Mouse (Mus musculus): ENCODE measurements around the gene Inpp5a. TPM values are rescaled to one million over a fixed set of nuclear protein-coding genes. Genes with fewer than 3 reads are reported as not detected.

Inpp5a gene
- total and polyA plus RNA-seq, 2 experiments from 2014 or later = 43.4 to 65.2 TPM

- H3K4me3 ChIP-seq (ENCODE audit: low read depth, low read length) = no peak overlapping the region
- ATAC-seq (ENCODE audit: insufficient read depth, low read depth) = no peak
- 62% methylated on average over 9 of the region's 9 CpGs for WGBS
- TF ChIP-seq CTCF (IDR thresholded peaks at IDR 0.05; ENCODE audit: low read depth) (no peak), EP300 (IDR thresholded peaks at IDR 0.05; ENCODE audit: low read depth) (no peak)
- peaks cover 6% of the 10 kb centered on the region; the same call in 1 of the 2 replicates for H3K36me3 ChIP-seq (replicated peaks; ENCODE audit: control insufficient read depth, insufficient read depth, low read length)
- DNase-seq (ENCODE audit: low spot score) = no peak
- H3K27ac ChIP-seq (ENCODE audit: low read depth) = no peak overlapping the region
- H3K9me3 ChIP-seq (replicated peaks; ENCODE audit: control insufficient read depth, low read length) = no peaks in the 10 kb centered on the region
- H3K9ac ChIP-seq (replicated peaks; ENCODE audit: low read depth, low read length) = no peak overlapping the region
- no peaks in the 10 kb centered on the region for H3K4me1 ChIP-seq (ENCODE audit: control insufficient read depth, insufficient read depth)
- no peaks in the 10 kb centered on the region for H3K27me3 ChIP-seq (ENCODE audit: control insufficient read depth, insufficient read depth, low read length)
- H3K4me2 ChIP-seq (ENCODE audit: low read depth, low read length) = no peak overlapping the region
These were observed 117.9 kb downstream of the Inpp5a start for GRCm38 (mm10) chr7:139506677-139507412.

- DNase-seq (ENCODE audit: low spot score) (no peak), ATAC-seq (ENCODE audit: insufficient read depth, low read depth) (no peak)
- H3K27me3 ChIP-seq (ENCODE audit: control insufficient read depth, insufficient read depth, low read length) = no peaks in the 10 kb centered on the region
- H3K4me1 ChIP-seq (ENCODE audit: control insufficient read depth, insufficient read depth) = no peaks in the 10 kb centered on the region
- no peak overlapping the region for H3K9ac ChIP-seq (replicated peaks; ENCODE audit: low read depth, low read length)
- no peaks in the 10 kb centered on the region for H3K9me3 ChIP-seq (replicated peaks; ENCODE audit: control insufficient read depth, low read length)
- no peak overlapping the region for H3K27ac ChIP-seq (ENCODE audit: low read depth)
- 68% methylated on average over 4 of the region's 4 CpGs for WGBS
- H3K4me3 ChIP-seq (ENCODE audit: low read depth, low read length) = no peak overlapping the region
- peaks cover 17% of the 10 kb centered on the region for H3K36me3 ChIP-seq (replicated peaks; ENCODE audit: control insufficient read depth, insufficient read depth, low read length)
- H3K4me2 ChIP-seq (ENCODE audit: low read depth, low read length) = no peak overlapping the region
- TF ChIP-seq EP300 (IDR thresholded peaks at IDR 0.05; ENCODE audit: low read depth) (no peak), CTCF (IDR thresholded peaks at IDR 0.05; ENCODE audit: low read depth) (no peak)
These were observed 120.0 kb downstream of the Inpp5a start for GRCm38 (mm10) chr7:139508938-139509337.

- Histone ChIP-seq H3K9ac (replicated peaks; ENCODE audit: low read depth, low read length) (no peak overlapping the region), H3K27ac (ENCODE audit: low read depth) (peak overlapping the region; percentile 62), H3K9me3 (replicated peaks; ENCODE audit: control insufficient read depth, low read length) (no peaks in the 10 kb centered on the region), H3K4me3 (ENCODE audit: low read depth, low read length) (no peak overlapping the region), H3K27me3 (ENCODE audit: control insufficient read depth, insufficient read depth, low read length) (no peaks in the 10 kb centered on the region), H3K36me3 (replicated peaks; ENCODE audit: control insufficient read depth, insufficient read depth, low read length) (peaks cover 60% of the 10 kb centered on the region), H3K4me2 (ENCODE audit: low read depth, low read length) (no peak overlapping the region), H3K4me1 (ENCODE audit: control insufficient read depth, insufficient read depth) (peaks cover 7% of the 10 kb centered on the region; the same call in 1 of the 2 replicates)
- DNase-seq (ENCODE audit: low spot score) (peak; percentile 86), ATAC-seq (ENCODE audit: insufficient read depth, low read depth) (peak; percentile 95)
- TF ChIP-seq CTCF (IDR thresholded peaks at IDR 0.05; ENCODE audit: low read depth) (no peak), EP300 (IDR thresholded peaks at IDR 0.05; ENCODE audit: low read depth) (no peak)
- 52% methylated on average over 13 of the region's 13 CpGs for WGBS
These were observed 127.2 kb downstream of the Inpp5a start for GRCm38 (mm10) chr7:139515959-139516660.

GRCm38 (mm10) chr7:139516661-139517016, 127.7 kb downstream of the Inpp5a start:
- H3K9me3 ChIP-seq (replicated peaks; ENCODE audit: control insufficient read depth, low read length) = no peaks in the 10 kb centered on the region
- no peak overlapping the region for H3K4me2 ChIP-seq (ENCODE audit: low read depth, low read length)
- H3K36me3 ChIP-seq (replicated peaks; ENCODE audit: control insufficient read depth, insufficient read depth, low read length) = peaks cover 59% of the 10 kb centered on the region
- peaks cover 7% of the 10 kb centered on the region; the same call in 1 of the 2 replicates for H3K4me1 ChIP-seq (ENCODE audit: control insufficient read depth, insufficient read depth)
- H3K9ac ChIP-seq (replicated peaks; ENCODE audit: low read depth, low read length) = no peak overlapping the region
- DNase-seq (ENCODE audit: low spot score) (no peak), ATAC-seq (ENCODE audit: insufficient read depth, low read depth) (peak; percentile 63)
- H3K4me3 ChIP-seq (ENCODE audit: low read depth, low read length) = no peak overlapping the region
- 50% methylated on average over 5 of the region's 5 CpGs for WGBS
- peak overlapping the region; percentile 62 for H3K27ac ChIP-seq (ENCODE audit: low read depth)
- TF ChIP-seq CTCF (IDR thresholded peaks at IDR 0.05; ENCODE audit: low read depth) = no peak
- TF ChIP-seq EP300 (IDR thresholded peaks at IDR 0.05; ENCODE audit: low read depth) = no peak
- H3K27me3 ChIP-seq (ENCODE audit: control insufficient read depth, insufficient read depth, low read length) = no peaks in the 10 kb centered on the region

- ATAC-seq (ENCODE audit: insufficient read depth, low read depth) (no peak), DNase-seq (ENCODE audit: low spot score) (no peak)
- peaks cover 7% of the 10 kb centered on the region; the same call in 1 of the 2 replicates for H3K4me1 ChIP-seq (ENCODE audit: control insufficient read depth, insufficient read depth)
- H3K36me3 ChIP-seq (replicated peaks; ENCODE audit: control insufficient read depth, insufficient read depth, low read length) = peaks cover 62% of the 10 kb centered on the region
- H3K27me3 ChIP-seq (ENCODE audit: control insufficient read depth, insufficient read depth, low read length) = no peaks in the 10 kb centered on the region
- H3K4me3 ChIP-seq (ENCODE audit: low read depth, low read length) = no peak overlapping the region
- TF ChIP-seq CTCF (IDR thresholded peaks at IDR 0.05; ENCODE audit: low read depth) (no peak), EP300 (IDR thresholded peaks at IDR 0.05; ENCODE audit: low read depth) (no peak)
- H3K4me2 ChIP-seq (ENCODE audit: low read depth, low read length) = no peak overlapping the region
- H3K27ac ChIP-seq (ENCODE audit: low read depth) = no peak overlapping the region
- 72% methylated on average over 3 of the region's 3 CpGs for WGBS
- no peaks in the 10 kb centered on the region for H3K9me3 ChIP-seq (replicated peaks; ENCODE audit: control insufficient read depth, low read length)
- no peak overlapping the region for H3K9ac ChIP-seq (replicated peaks; ENCODE audit: low read depth, low read length)
These were observed 129.4 kb downstream of the Inpp5a start for GRCm38 (mm10) chr7:139518352-139518751.

Measured in heart, postnatal 0 days (tissue).